Mouse (Mus musculus) testis, adult 2 months (tissue): ENCODE measurements around the gene Rad54l.

ENCODE experiments used
- CTCF ChIP-seq: fragments of 200-500 bp; IDR thresholded peaks from 2 replicates; pipeline ENCODE4 v1.5.1; 2012; ENCODE audit warnings: low read depth, mild to moderate bottlenecking, inconsistent platforms, low read length, moderate library complexity; ENCODE audit not compliant: control insufficient read depth, insufficient read depth, insufficient replicate concordance
- POLR2A ChIP-seq: fragments of 200-500 bp; IDR thresholded peaks from 2 replicates; pipeline ENCODE4 v1.6.1; 2012; ENCODE audit warnings: low read depth, mild to moderate bottlenecking, inconsistent platforms, low read length, moderate library complexity; ENCODE audit not compliant: control insufficient read depth

- TF ChIP-seq CTCF (no peak), POLR2A (no peak)
Observed at GRCm38 (mm10) chr4:116168617-116169352, 45.3 kb upstream of the Rad54l start.
